Mouse (Mus musculus) hindbrain, embryonic 12.5 days (tissue): Measurements from ENCODE around the gene Tmem132d. TPM values are rescaled to one million over a fixed set of nuclear protein-coding genes. Genes with fewer than 3 reads are reported as not detected.

Source experiments
- ATAC-seq: fragments of 200-750 bp; cut with Nextera tagmentation; 2 replicates; pipeline ENCODE4 v1.8.0; 2017; ENCODE audit warnings: moderate TSS enrichment; ENCODE audit not compliant: low FRiP score
- H3K27ac ChIP-seq: fragments of 300-500 bp; sonication (generic); 2 replicates; pipeline ENCODE4 v1.5.1; 2016; ENCODE audit warnings: mild to moderate bottlenecking
- H3K27me3 ChIP-seq: fragments of 300-500 bp; sonication (generic); 2 replicates; pipeline ENCODE4 v1.6.1; 2016; ENCODE audit warnings: mild to moderate bottlenecking
- H3K36me3 ChIP-seq: fragments of 300-500 bp; sonication (generic); 2 replicates; pipeline ENCODE4 v1.6.1; 2016; ENCODE audit warnings: mild to moderate bottlenecking
- H3K4me1 ChIP-seq: fragments of 300-500 bp; sonication (generic); 2 replicates; pipeline ENCODE4 v1.6.1; 2016
- H3K4me2 ChIP-seq: fragments of 300-500 bp; sonication (generic); replicated peaks from 2 replicates; pipeline ENCODE4 v1.6.1; 2016; ENCODE audit warnings: mild to moderate bottlenecking
- H3K4me3 ChIP-seq: fragments of 300-500 bp; sonication (generic); 2 replicates; pipeline ENCODE4 v1.5.1; 2016; ENCODE audit warnings: mild to moderate bottlenecking
- H3K9ac ChIP-seq: fragments of 300-500 bp; sonication (generic); 2 replicates; pipeline ENCODE4 v1.6.1; 2016; ENCODE audit warnings: mild to moderate bottlenecking, moderate library complexity
- H3K9me3 ChIP-seq: fragments of 300-500 bp; sonication (generic); replicated peaks from 2 replicates; pipeline ENCODE4 v1.6.1; 2016; ENCODE audit warnings: mild to moderate bottlenecking
- WGBS: fragments of 180-500 bp; shearing (Covaris S2); methylation state at CpG from one replicate; pipeline ENCODE4 v1.1.7; 2016; 5-methylcytosine and 5-hydroxymethylcytosine counted together
- polyA plus RNA-seq: library from polyadenylated mRNA; unstranded; fragments of >200 nt; fragmentation: Nextera tagmentation; extraction: Ambion mirVana; gene quantifications from 2 replicates; pipeline ENCODE4 v1.2.1, GENCODE M21; 2016

The Tmem132d gene
- polyA plus RNA-seq, 1 experiment from 2014 or later, result 0.96 TPM

- no peaks in the 10 kb centered on the region for H3K9me3 ChIP-seq
- no peaks in the 10 kb centered on the region for H3K36me3 ChIP-seq
- H3K4me2 ChIP-seq, result no peak overlapping the region
- H3K9ac ChIP-seq, result no peak overlapping the region
- peaks cover 1% of the 10 kb centered on the region; the same call in 1 of the 2 replicates for H3K4me1 ChIP-seq
- H3K4me3 ChIP-seq, result no peak overlapping the region
- ATAC-seq, result no peak
- 82% methylated on average over 16 of the region's 16 CpGs for WGBS
- H3K27ac ChIP-seq, result no peak overlapping the region
- H3K27me3 ChIP-seq, result peaks cover 76% of the 10 kb centered on the region
Measured at GRCm38 (mm10) chr5:128438078-128438477, 5.2 kb upstream of the Tmem132d start.

GRCm38 (mm10) chr5:128436909-128437308 lies 4.0 kb upstream of the Tmem132d start:
- Histone ChIP-seq H3K27ac (no peak overlapping the region), H3K36me3 (no peaks in the 10 kb centered on the region), H3K4me2 (no peak overlapping the region), H3K4me3 (no peak overlapping the region), H3K9me3 (no peaks in the 10 kb centered on the region), H3K4me1 (peaks cover 11% of the 10 kb centered on the region), H3K9ac (no peak overlapping the region), H3K27me3 (peaks cover 76% of the 10 kb centered on the region)
- ATAC-seq, result no peak
- 18% methylated on average over 9 of the region's 9 CpGs for WGBS

DNA sequence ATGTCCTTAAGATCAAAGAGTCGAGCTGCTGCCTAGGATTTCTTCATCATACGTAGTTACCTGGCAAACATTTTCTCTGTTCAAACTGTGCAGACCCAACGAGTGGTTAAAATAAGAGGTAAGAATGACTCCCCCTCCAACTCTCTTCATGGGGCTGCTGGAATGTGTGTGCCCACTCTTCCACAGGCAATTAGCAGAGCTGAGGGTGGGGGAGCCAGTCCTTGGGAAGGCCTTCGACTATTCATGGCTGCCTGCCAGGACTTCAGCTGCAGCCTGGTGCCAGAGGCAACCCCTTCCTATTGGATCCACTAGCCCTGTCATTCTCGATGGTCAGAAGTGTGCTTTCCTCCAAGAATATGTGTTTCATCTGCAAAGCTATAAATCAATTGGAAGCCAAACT lies 2.8 kb upstream of the Tmem132d start:
- Histone ChIP-seq H3K27me3 (peaks cover 77% of the 10 kb centered on the region), H3K9ac (no peak overlapping the region), H3K4me2 (no peak overlapping the region), H3K9me3 (no peaks in the 10 kb centered on the region), H3K4me1 (peaks cover 11% of the 10 kb centered on the region), H3K4me3 (no peak overlapping the region), H3K36me3 (no peaks in the 10 kb centered on the region), H3K27ac (no peak overlapping the region)
- WGBS, result 56% methylated on average over 5 of the region's 5 CpGs
- ATAC-seq, result no peak

- no peak for ATAC-seq
- no peak overlapping the region for H3K27ac ChIP-seq
- WGBS, result 33% methylated on average over 9 of the region's 9 CpGs
- peaks cover 11% of the 10 kb centered on the region for H3K4me1 ChIP-seq
- H3K9ac ChIP-seq, result no peak overlapping the region
- H3K36me3 ChIP-seq, result no peaks in the 10 kb centered on the region
- no peak overlapping the region for H3K4me2 ChIP-seq
- peaks cover 87% of the 10 kb centered on the region for H3K27me3 ChIP-seq
- H3K9me3 ChIP-seq, result no peaks in the 10 kb centered on the region
- H3K4me3 ChIP-seq, result no peak overlapping the region
Measured at GRCm38 (mm10) chr5:128433786-128434185, 909 bp upstream of the Tmem132d start.

DNA sequence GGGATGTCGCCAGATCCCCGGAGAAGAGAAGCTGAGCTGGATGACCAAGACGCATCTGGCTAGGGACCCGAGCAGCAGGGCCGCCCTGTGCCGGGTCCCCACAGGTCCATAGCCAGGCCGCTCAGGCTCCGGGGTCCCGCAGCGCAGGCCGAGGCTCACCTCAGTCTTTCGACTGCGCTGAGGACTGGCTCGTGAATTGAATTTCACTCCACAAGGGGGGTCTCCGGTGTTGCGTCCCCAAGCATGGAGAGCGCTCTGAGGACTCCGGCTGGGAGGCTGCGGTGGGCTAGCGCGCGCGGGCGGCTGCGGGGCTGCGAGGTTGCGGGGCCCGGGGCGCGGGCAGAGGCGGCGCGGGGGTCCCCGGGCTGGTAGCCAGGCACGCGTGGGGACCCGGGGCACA lies 455 bp downstream of the Tmem132d start:
- ATAC-seq, result no peak
- peaks cover 11% of the 10 kb centered on the region for H3K4me1 ChIP-seq
- peak overlapping the region; percentile 94 for H3K4me2 ChIP-seq
- H3K27me3 ChIP-seq, result peaks cover 78% of the 10 kb centered on the region
- peak overlapping the region; percentile 56 for H3K4me3 ChIP-seq
- peak overlapping the region; percentile 60 for H3K9ac ChIP-seq
- no peaks in the 10 kb centered on the region for H3K36me3 ChIP-seq
- no peak overlapping the region for H3K27ac ChIP-seq
- no peaks in the 10 kb centered on the region for H3K9me3 ChIP-seq
- 1% methylated on average over 37 of the region's 37 CpGs for WGBS

DNA sequence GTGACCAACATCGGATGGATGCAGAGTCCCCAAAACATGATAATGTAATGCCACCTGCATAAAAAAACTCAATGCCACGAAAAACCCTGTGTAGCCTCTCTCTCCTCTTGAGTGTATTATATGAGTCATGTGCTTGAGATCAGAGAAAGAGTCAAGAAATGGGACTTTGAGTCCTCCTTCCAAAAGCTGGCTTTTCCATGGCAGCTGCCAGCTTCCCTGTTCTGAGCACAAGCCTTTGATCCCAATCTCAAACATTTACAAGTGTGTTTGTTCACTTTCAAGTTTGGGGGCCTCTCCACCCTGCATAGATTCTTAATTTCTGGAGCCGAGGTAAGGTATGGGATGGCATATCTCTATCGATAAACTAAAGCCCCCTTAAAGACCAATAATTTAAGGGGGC lies 8.2 kb downstream of the Tmem132d start:
- H3K36me3 ChIP-seq, result no peaks in the 10 kb centered on the region
- H3K27me3 ChIP-seq, result peaks cover 9% of the 10 kb centered on the region
- no peak overlapping the region for H3K27ac ChIP-seq
- no peaks in the 10 kb centered on the region for H3K4me1 ChIP-seq
- 84% methylated on average over 4 of the region's 4 CpGs for WGBS
- H3K4me3 ChIP-seq, result no peak overlapping the region
- H3K9me3 ChIP-seq, result peaks cover 3% of the 10 kb centered on the region; the same call in 1 of the 2 replicates
- ATAC-seq, result no peak
- H3K9ac ChIP-seq, result no peak overlapping the region
- H3K4me2 ChIP-seq, result no peak overlapping the region

DNA sequence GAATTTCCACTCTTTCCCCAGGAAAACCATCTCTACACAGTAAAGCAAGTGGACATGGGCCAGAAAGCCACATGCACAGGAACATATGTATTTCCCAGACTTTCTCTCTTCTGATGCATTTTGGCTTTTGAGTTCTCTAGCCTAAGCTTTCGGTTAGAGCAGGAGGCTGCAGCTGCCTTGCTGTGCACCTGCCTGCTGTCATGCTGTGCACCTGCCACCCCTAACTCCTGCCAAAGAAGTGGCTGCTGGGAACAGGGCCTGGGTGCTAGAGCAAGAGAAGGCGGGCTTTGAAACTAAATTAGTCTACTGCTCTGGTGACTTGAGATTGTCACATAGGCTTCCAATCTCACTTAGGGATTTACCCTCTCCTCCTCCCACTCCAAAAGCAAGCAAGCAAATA lies 8.7 kb downstream of the Tmem132d start:
- Histone ChIP-seq H3K9ac (no peak overlapping the region), H3K9me3 (peaks cover 3% of the 10 kb centered on the region; the same call in 1 of the 2 replicates), H3K36me3 (no peaks in the 10 kb centered on the region), H3K4me3 (no peak overlapping the region), H3K27ac (no peak overlapping the region), H3K27me3 (peaks cover 6% of the 10 kb centered on the region), H3K4me1 (no peaks in the 10 kb centered on the region), H3K4me2 (no peak overlapping the region)
- 85% methylated on average over 2 of the region's 2 CpGs for WGBS
- no peak for ATAC-seq

GRCm38 (mm10) chr5:128422090-128422489 lies 10.8 kb downstream of the Tmem132d start:
- Histone ChIP-seq H3K4me3 (no peak overlapping the region), H3K4me1 (no peaks in the 10 kb centered on the region), H3K9ac (no peak overlapping the region), H3K9me3 (peaks cover 3% of the 10 kb centered on the region; the same call in 1 of the 2 replicates), H3K27me3 (no peaks in the 10 kb centered on the region; the same call in 1 of the 2 replicates), H3K27ac (no peak overlapping the region), H3K36me3 (no peaks in the 10 kb centered on the region), H3K4me2 (no peak overlapping the region)
- 93% methylated on average over 2 of the region's 2 CpGs for WGBS
- no peak for ATAC-seq

- no peak for ATAC-seq
- no peak overlapping the region for H3K9ac ChIP-seq
- no peaks in the 10 kb centered on the region for H3K36me3 ChIP-seq
- H3K4me3 ChIP-seq, result no peak overlapping the region
- H3K27ac ChIP-seq, result no peak overlapping the region
- WGBS, result 57% methylated on average over 11 of the region's 11 CpGs
- no peaks in the 10 kb centered on the region for H3K4me1 ChIP-seq
- peaks cover 3% of the 10 kb centered on the region; the same call in 1 of the 2 replicates for H3K9me3 ChIP-seq
- H3K27me3 ChIP-seq, result no peaks in the 10 kb centered on the region
- H3K4me2 ChIP-seq, result no peak overlapping the region
Measured at GRCm38 (mm10) chr5:128418149-128418710, 14.6 kb downstream of the Tmem132d start.

DNA sequence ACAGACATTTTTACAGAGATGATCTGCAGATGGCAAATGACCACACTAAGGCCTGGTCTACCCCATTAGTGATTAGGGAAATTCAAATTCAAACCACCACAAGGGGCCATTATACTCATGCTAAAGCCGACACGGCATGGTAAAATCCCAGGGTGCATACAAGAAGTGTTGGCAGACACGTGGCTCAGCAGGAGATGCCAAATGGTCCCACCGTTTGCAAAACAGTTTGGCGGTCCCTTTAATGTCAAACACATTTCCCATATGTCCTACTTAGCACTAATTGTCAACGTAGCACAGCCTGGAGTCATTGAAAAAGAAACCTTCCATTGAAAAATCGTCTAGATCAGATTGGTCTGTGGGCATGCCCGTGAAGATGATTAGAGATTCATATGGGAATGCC lies 18.8 kb downstream of the Tmem132d start:
- no peaks in the 10 kb centered on the region for H3K27me3 ChIP-seq
- H3K27ac ChIP-seq, result no peak overlapping the region
- no peaks in the 10 kb centered on the region for H3K4me1 ChIP-seq
- 65% methylated on average over 8 of the region's 8 CpGs for WGBS
- H3K36me3 ChIP-seq, result no peaks in the 10 kb centered on the region
- no peak overlapping the region for H3K9ac ChIP-seq
- no peak overlapping the region for H3K4me3 ChIP-seq
- H3K9me3 ChIP-seq, result no peaks in the 10 kb centered on the region
- ATAC-seq, result no peak
- H3K4me2 ChIP-seq, result no peak overlapping the region

GRCm38 (mm10) chr5:128412306-128412705 lies 20.6 kb downstream of the Tmem132d start:
- Histone ChIP-seq H3K4me1 (no peaks in the 10 kb centered on the region), H3K4me2 (no peak overlapping the region), H3K9me3 (no peaks in the 10 kb centered on the region), H3K36me3 (no peaks in the 10 kb centered on the region), H3K4me3 (no peak overlapping the region), H3K27ac (no peak overlapping the region), H3K27me3 (no peaks in the 10 kb centered on the region), H3K9ac (no peak overlapping the region)
- WGBS, result 74% methylated on average over 6 of the region's 6 CpGs
- no peak for ATAC-seq

GRCm38 (mm10) chr5:128407546-128407945 lies 25.3 kb downstream of the Tmem132d start:
- Histone ChIP-seq H3K4me3 (no peak overlapping the region), H3K9ac (no peak overlapping the region), H3K4me2 (no peak overlapping the region), H3K9me3 (0 out of 2 replicates have a peak, but pooled peaks cover 6% of the 10 kb centered on the region), H3K36me3 (no peaks in the 10 kb centered on the region), H3K27me3 (no peaks in the 10 kb centered on the region), H3K27ac (no peak overlapping the region), H3K4me1 (no peaks in the 10 kb centered on the region)
- ATAC-seq, result no peak
- 81% methylated on average over 9 of the region's 9 CpGs for WGBS

- Histone ChIP-seq H3K27ac (no peak overlapping the region), H3K4me3 (no peak overlapping the region), H3K4me1 (no peaks in the 10 kb centered on the region), H3K36me3 (no peaks in the 10 kb centered on the region), H3K27me3 (no peaks in the 10 kb centered on the region), H3K4me2 (no peak overlapping the region), H3K9ac (no peak overlapping the region), H3K9me3 (0 out of 2 replicates have a peak, but pooled peaks cover 6% of the 10 kb centered on the region)
- 93% methylated on average over 8 of the region's 8 CpGs for WGBS
- no peak for ATAC-seq
Measured at GRCm38 (mm10) chr5:128405071-128405470, 27.8 kb downstream of the Tmem132d start.
